Mouse (Mus musculus): ENCODE data around the gene Fut9. TPM values are rescaled to one million over a fixed set of nuclear protein-coding genes. Genes with fewer than 3 reads are reported as not detected.

Fut9 gene
- total RNA-seq (2021): 10 to 100 TPM; 51.1 to 52.5 TPM

- peak; percentile 84 to 86 for DNase-seq
Observed at GRCm38 (mm10) chr4:25799476-25800283, at the start of gene Fut9. Gene Fut9, minus strand, starts transcription at chr4:25800244.

GRCm38 (mm10) chr4:25815783-25816182, 15.7 kb upstream of the Fut9 start:
- DNase-seq: no peak

- DNase-seq: no peak
Observed at GRCm38 (mm10) chr4:25813340-25813739, 13.3 kb upstream of the Fut9 start.

- no peak for DNase-seq
Observed at GRCm38 (mm10) chr4:25810058-25810457, 10.0 kb upstream of the Fut9 start.

GRCm38 (mm10) chr4:25801751-25802150, 1.7 kb upstream of the Fut9 start:
- no peak for DNase-seq

- no peak for DNase-seq
Observed at GRCm38 (mm10) chr4:25800284-25800616, 206 bp upstream of the Fut9 start.

- DNase-seq: no peak
Observed at GRCm38 (mm10) chr4:25799051-25799475, 981 bp downstream of the Fut9 start.

GRCm38 (mm10) chr4:25798412-25798811, 1.6 kb downstream of the Fut9 start:
- no peak for DNase-seq

- no peak for DNase-seq
Observed at GRCm38 (mm10) chr4:25796149-25796548, 3.9 kb downstream of the Fut9 start.

GRCm38 (mm10) chr4:25785276-25785675, 14.8 kb downstream of the Fut9 start:
- no peak for DNase-seq

GRCm38 (mm10) chr4:25768657-25769056, 31.4 kb downstream of the Fut9 start:
- no peak for DNase-seq

- DNase-seq: no peak
Observed at GRCm38 (mm10) chr4:25763091-25763490, 37.0 kb downstream of the Fut9 start.

GRCm38 (mm10) chr4:25757909-25758548, 42.0 kb downstream of the Fut9 start:
- DNase-seq: no peak

GRCm38 (mm10) chr4:25741553-25741952, 58.5 kb downstream of the Fut9 start:
- no peak for DNase-seq

- DNase-seq: no peak
Observed at GRCm38 (mm10) chr4:25738782-25739181, 61.3 kb downstream of the Fut9 start.

- DNase-seq: no peak
Observed at GRCm38 (mm10) chr4:25721576-25721975, 78.5 kb downstream of the Fut9 start.

GRCm38 (mm10) chr4:25713907-25714306, 86.1 kb downstream of the Fut9 start:
- DNase-seq: no peak

GRCm38 (mm10) chr4:25684976-25685375, 115.1 kb downstream of the Fut9 start:
- DNase-seq: no peak

- peak in 1 of 2 experiments; percentile 12 for DNase-seq
Observed at GRCm38 (mm10) chr4:25664196-25664595, 135.8 kb downstream of the Fut9 start.

- DNase-seq: no peak
Observed at GRCm38 (mm10) chr4:25661204-25661727, 138.8 kb downstream of the Fut9 start.

- no peak for DNase-seq
Observed at GRCm38 (mm10) chr4:25658792-25659191, 141.3 kb downstream of the Fut9 start.

- DNase-seq: no peak
Observed at GRCm38 (mm10) chr4:25651902-25652301, 148.1 kb downstream of the Fut9 start.

GRCm38 (mm10) chr4:25648107-25648506, 151.9 kb downstream of the Fut9 start:
- no peak for DNase-seq

- no peak for DNase-seq
Observed at GRCm38 (mm10) chr4:25647593-25647992, 152.5 kb downstream of the Fut9 start.

Measured in layer of hippocampus, postnatal 36 days (tissue).